Mouse (Mus musculus) common myeloid progenitor, adult 5-6 weeks (primary cell): ENCODE data around the gene Adprhl2. TPM values are rescaled to one million over a fixed set of nuclear protein-coding genes. Genes with fewer than 3 reads are reported as not detected.

ENCODE experiments used
- ATAC-seq: replicated peaks from 2 replicates; pipeline ENCODE4 v1.8.0; 2016; ENCODE audit warnings: low read depth, mild to moderate bottlenecking, moderate TSS enrichment, inconsistent platforms; ENCODE audit not compliant: poor library complexity, severe bottlenecking
- total RNA-seq: library from RNA; stranded (forward); fragments of 200-1000, 187-1606 nt; gene quantifications from 2 replicates; pipeline ENCODE4 v1.2.3, GENCODE M21; 2017

Gene Adprhl2
- total RNA-seq, 1 experiment from 2014 or later, result 28.7 TPM

- ATAC-seq, result peak; percentile 50
Measured at GRCm38 (mm10) chr4:126309211-126309921, 12.1 kb downstream of the Adprhl2 start.

- ATAC-seq, result no peak
Measured at GRCm38 (mm10) chr4:126306827-126307226, 14.7 kb downstream of the Adprhl2 start.

- ATAC-seq, result no peak
Measured at GRCm38 (mm10) chr4:126306058-126306457, 15.4 kb downstream of the Adprhl2 start.

- ATAC-seq, result no peak
Measured at GRCm38 (mm10) chr4:126305428-126305827, 16.1 kb downstream of the Adprhl2 start.

- no peak for ATAC-seq
Measured at GRCm38 (mm10) chr4:126303877-126304276, 17.6 kb downstream of the Adprhl2 start.

GRCm38 (mm10) chr4:126301584-126302309, 19.8 kb downstream of the Adprhl2 start:
- ATAC-seq, result no peak

GRCm38 (mm10) chr4:126300916-126301583, 20.5 kb downstream of the Adprhl2 start:
- ATAC-seq, result peak; percentile 5; the same call in 1 of the 2 replicates

GRCm38 (mm10) chr4:126296617-126297101, 24.8 kb downstream of the Adprhl2 start:
- ATAC-seq, result peak; percentile 22

GRCm38 (mm10) chr4:126295937-126296336, 25.6 kb downstream of the Adprhl2 start:
- no peak for ATAC-seq

- ATAC-seq, result no peak
Measured at GRCm38 (mm10) chr4:126295152-126295551, 26.4 kb downstream of the Adprhl2 start.

- ATAC-seq, result no peak
Measured at GRCm38 (mm10) chr4:126291196-126291595, 30.3 kb downstream of the Adprhl2 start.

- ATAC-seq, result no peak
Measured at GRCm38 (mm10) chr4:126290314-126290713, 31.2 kb downstream of the Adprhl2 start.

GRCm38 (mm10) chr4:126288085-126288666, 33.3 kb downstream of the Adprhl2 start:
- peak; percentile 45 for ATAC-seq

GRCm38 (mm10) chr4:126287302-126287995, 34.1 kb downstream of the Adprhl2 start:
- no peak for ATAC-seq

GRCm38 (mm10) chr4:126286492-126286891, 35.0 kb downstream of the Adprhl2 start, which contains the start of gene Col8a2:
Col8a2 (plus strand) TSS chr4:126286793.
- ATAC-seq, result peak; percentile 36; the same call in 1 of the 2 replicates

- no peak for ATAC-seq
Measured at GRCm38 (mm10) chr4:126283582-126283981, 37.9 kb downstream of the Adprhl2 start.

- ATAC-seq, result no peak
Measured at GRCm38 (mm10) chr4:126281706-126282105, 39.8 kb downstream of the Adprhl2 start.

- no peak for ATAC-seq
Measured at GRCm38 (mm10) chr4:126278961-126279360, 42.5 kb downstream of the Adprhl2 start.

- no peak for ATAC-seq
Measured at GRCm38 (mm10) chr4:126278565-126278915, 43.0 kb downstream of the Adprhl2 start.
